Mouse (Mus musculus) yolk sac, embryonic 10.5 days (tissue): ENCODE data around the gene Abcc10.
A peak's percentile ranks its signal among the peaks of the same experiment; 100 is the strongest.

Experiments
- DNase-seq: peaks from one replicate; pipeline ENCODE4 v3.0.0-alpha.2; 2017; ENCODE audit warnings: low spot score

Gene Abcc10

DNA sequence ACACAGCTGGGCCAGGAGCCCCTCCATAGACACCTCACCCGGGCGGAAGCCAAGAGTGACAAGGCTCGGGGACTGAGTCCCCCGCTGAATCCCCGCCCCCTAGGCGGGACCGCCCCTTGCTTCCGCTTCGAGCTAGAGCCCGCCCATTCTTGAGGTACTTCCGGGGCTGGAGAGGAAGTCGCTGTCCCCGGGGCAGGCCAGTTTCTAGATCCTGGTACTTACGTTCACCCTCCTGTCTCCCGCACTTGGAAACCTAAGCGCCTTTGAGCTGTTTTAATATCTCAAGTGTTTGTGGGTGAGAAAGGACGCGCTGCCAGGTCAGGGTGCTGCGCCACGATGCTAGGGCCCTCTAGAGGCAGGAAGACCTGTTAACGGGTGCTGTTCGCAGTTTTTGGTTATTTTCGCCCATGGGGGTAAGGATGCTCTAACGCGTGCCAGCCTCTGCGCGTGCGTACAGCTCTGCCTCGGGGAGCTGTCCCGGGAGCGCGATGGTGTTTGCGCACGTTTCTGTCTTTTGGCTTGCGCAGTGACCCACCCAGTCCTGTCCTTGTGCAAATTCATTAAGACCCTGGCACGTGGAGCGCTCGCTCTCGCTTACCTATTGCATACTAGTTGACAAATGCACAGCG lies at the start of gene Abcc10:
TSS of gene Abcc10 (minus strand) at position 447 of the 629 bp plus-strand sequence.
- peak; percentile 95 for DNase-seq

GRCm38 (mm10) chr17:46371783-46372182 lies 43.6 kb upstream of the Abcc10 start:
- no peak for DNase-seq

DNA sequence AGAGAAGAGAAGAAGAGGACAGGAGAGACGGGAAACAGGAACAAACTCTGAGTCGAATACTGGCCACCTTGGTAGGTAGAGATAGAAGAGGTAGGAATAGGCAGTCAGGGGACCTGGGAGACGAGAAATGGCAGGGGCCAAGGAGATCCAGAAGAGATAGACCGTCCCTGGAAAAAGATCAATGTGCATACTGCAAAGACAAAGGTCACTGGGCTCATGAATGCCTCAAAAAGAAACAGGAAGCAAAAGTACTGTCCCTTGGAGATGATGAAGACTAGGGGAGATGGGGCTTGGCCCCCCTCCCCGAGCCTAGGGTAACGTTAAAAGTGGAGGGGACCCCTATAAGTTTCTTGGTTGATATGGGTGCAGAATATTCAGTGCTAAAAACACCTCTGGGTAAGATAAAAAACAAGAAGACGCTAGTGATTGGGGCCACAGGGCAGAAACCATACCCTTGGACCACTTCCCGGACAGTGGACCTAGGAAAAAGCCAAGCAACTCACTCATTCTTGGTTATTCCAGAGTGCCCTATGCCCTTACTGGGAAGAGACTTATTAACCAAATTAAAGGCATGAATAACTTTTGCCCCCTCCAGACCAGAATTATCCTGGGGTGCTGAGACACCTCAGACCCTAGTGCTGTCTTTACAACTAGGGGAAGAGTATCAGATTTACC lies 23.0 kb upstream of the Abcc10 start:
- no peak for DNase-seq

- no peak for DNase-seq
Observed at GRCm38 (mm10) chr17:46341208-46341607, 13.1 kb upstream of the Abcc10 start.

DNA sequence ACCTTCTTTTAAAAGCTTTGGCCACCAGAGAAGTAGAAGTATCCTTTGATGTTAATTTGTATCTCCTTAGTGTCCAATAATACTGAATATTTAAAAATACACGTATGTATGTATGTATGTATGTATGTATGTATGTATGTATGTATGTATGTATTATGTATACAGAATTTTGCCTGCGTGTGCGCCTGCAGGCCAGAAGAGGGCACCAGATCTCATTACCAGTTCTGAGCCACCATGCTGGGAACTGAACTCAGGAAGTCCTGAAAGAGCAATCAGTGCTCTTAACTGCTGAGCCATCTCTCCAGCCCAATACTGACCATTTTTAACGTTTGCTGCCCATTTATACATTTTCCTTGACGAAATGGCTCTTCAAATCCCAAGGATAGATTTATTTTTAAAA lies 8.3 kb upstream of the Abcc10 start:
- no peak for DNase-seq

GRCm38 (mm10) chr17:46328723-46329122 lies 571 bp upstream of the Abcc10 start:
- DNase-seq, result no peak

DNA sequence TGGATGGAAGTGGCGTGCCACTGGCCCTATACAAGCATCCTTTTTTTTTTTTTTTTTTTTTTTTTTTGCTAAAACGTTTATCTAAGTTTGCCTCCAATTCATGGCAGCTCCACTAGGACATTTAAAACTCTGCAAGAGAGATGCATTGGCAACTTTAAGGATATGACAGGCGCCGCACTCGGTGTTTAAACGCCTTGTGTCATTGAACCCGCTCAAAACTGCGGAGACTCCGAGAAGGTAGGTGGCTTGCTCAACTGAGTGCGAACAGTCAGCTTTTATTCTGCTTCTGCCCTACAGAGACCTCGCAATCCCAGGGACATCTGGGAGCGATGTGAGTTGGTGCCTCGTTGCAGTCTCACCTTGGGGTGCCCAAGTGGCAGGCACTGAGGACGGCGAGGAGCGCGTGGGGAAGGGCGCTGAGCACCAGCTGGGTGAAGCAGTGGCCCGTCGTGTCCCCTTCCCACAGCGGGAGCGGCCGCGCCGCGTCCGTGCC lies 693 bp downstream of the Abcc10 start:
- no peak for DNase-seq

DNA sequence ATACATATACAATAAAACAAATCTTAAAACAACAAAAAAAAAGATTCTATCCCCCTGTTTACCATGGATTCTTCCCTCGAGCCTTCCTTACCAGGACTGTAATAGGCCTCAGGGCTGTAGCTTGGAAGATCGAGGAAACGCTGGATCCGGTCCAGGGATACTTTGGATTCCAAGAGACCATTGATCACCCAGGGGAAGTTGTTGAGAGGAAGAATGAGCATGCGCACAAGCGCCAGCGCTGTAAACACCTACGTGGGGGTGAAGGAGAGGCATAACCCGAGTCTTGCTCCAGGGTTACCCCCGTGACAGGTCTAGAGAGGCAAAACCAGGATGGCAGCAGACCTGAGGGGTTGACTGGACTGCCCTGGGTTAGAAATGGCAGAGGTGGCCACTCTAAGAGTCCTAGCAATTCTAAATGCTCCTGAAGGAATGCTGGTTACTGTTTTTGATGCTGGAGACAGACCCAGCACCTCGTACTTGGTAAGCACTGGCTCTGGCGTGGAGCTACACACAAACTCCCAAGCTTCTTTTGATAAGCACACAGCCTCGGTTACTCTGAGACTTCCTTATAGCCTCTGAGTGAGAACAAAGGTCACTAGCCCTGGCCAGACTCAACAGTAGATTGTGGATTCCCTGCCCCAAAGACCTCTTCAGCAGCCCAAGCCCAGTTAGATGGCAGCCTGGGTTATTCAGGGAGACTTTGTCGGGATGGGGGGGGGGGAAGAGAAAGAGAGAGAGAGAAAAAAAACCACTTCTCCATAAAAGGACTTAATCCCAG lies 5.9 kb downstream of the Abcc10 start:
- peak; percentile 21 for DNase-seq

DNA sequence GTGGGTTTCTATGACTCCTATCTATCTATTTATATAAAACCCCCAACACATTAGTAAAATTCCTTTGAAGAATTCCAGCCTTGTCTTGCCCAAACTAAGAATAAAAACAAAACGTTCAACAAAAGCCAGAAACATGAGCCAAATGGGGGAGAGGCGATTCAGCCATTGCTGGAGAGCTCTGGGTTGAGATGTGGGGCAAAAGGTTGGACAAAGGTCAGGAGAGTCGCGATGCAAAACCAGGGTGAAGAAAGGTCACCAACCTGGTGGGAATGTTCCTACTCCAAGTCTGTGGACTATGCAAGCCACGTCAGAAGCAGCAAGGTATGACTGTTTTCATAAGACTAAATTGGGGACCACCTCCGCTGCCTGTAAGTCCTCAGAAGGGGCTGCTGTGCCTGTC lies 7.7 kb downstream of the Abcc10 start:
- DNase-seq, result peak; percentile 50

DNA sequence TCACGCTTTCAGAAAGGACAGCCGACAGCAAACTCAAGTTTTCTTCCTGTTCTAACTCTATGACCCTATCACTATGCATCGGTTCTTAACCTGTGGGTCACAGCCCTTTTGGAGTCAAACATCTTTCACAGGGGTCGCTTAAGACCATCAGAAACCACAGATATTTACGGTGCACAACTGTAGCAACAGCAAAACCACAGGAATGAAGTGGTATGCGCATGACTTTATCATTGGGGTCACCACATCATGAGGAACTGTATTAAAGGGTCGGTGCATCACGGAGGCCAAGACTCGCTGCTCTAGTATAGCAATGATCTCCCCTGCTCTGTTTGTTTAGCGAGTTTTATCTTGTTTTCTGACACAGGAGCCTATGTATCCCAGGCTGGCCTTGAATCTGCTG lies 12.3 kb downstream of the Abcc10 start:
- DNase-seq, result no peak

DNA sequence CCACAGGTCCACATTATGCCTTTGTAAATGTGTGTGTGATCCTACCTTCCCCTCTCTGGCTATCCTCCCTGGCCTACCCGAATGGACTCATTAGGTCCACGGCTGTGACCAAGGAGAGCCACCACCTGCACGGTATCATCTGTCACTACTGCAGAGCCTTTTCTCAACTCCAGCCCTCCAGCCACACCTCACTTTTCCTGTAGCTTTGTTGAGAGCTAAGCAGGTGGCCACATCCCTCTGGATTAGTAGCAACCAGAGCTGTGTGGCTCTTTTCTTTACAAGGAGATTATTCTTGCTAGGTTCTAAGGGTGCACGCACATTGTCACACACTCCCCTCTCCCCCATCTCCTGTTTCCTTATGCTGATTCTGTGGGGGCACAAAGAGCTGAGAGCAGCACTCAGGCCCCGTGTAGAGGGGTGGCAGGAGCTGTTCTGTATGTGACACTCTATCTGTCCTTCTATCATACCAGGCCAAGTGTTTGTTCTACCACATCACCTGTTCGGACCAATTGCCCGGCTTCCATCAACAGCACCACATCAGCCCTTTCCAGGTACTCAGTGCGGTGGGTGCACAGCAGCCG lies 14.9 kb downstream of the Abcc10 start:
- DNase-seq, result no peak

DNA sequence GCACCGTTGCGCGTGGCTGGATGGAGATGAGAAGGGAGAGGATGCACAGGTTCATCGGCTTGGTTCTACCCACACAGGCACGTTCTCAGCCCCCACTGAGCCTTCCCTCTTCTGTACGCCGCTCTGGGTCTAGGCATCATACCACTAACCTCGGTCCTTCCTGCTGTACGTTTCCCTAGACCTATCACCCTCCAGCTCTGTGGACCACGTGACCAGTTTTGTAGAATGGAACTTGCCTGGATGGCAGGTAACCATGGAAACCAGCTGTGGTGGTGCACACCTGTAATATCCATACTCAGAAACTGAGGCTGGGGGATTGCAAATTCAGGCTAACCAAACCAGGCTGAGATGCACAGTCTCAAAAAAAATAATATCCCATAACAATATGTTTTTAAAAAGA lies 17.6 kb downstream of the Abcc10 start:
- DNase-seq, result no peak

DNA sequence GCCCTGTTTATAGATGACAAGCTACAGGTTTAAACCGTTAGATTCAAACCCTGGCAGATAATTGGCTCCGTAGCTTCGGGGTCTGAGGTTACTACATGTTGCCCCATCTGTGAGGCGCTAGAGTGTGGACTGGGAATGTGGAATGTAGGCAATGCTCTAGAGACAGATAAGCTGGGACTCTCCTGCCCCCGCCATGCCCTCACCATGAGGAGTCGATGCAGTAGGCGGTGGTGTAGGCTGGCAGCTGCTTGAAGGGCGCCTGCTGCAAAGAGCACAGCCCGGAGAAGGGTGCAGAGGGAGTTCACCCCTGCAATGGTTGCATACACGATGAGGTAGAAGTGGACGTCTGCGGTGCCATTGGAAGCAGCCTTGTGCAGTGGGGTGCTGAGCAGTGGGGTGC lies 18.3 kb downstream of the Abcc10 start:
- DNase-seq, result no peak

- DNase-seq, result no peak
Observed at GRCm38 (mm10) chr17:46306956-46307355, 21.2 kb downstream of the Abcc10 start.

- DNase-seq, result no peak
Observed at GRCm38 (mm10) chr17:46304184-46304583, 24.0 kb downstream of the Abcc10 start.

- no peak for DNase-seq
Observed at GRCm38 (mm10) chr17:46301892-46302291, 26.3 kb downstream of the Abcc10 start.

DNA sequence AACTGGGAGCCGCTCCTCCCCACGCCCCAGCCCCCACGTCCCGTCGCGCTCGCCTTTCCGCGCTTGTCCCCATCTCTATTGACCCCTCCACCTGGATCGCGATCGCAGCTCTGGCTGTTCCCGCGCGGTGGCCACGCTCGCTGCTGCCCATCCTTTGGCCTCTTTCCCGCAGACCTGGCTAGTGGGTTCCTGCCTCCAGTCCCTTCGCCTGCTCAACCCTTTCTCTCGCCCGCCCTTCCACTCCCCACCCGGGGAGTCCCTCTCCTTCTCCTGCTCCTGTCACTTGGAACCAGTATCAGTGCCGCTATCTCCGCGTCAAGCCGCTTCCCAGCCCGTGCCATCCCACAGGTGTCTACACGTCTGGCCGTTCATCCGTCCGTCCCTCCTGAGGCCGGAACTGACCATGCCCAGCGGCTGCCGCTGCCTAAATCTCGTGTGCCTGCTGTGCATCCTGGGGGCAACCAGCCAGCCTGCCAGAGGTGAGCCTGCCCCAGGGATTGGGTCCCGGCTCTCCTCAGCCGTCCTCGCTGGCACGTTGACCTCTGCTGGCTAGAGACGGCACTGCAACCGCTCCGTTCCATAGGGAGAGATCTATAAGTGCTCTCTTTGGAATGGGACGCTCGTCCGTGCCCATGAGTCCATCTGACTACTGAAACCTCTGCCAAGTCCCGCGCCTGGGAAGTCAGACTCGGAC lies 29.8 kb downstream of the Abcc10 start:
- DNase-seq, result peak; percentile 79

GRCm38 (mm10) chr17:46297364-46298219 lies 30.6 kb downstream of the Abcc10 start, which contains the start of gene Dlk2:
Dlk2 (plus strand) TSS chr17:46297421.
- DNase-seq, result no peak

GRCm38 (mm10) chr17:46297028-46297363 lies 31.2 kb downstream of the Abcc10 start:
- no peak for DNase-seq

- no peak for DNase-seq
Observed at GRCm38 (mm10) chr17:46296601-46297000, 31.6 kb downstream of the Abcc10 start.

GRCm38 (mm10) chr17:46287678-46288095 lies 40.5 kb downstream of the Abcc10 start:
- DNase-seq, result peak; percentile 19
